Mouse (Mus musculus) cerebellum, adult 8-10 months (tissue): ENCODE data around the gene Tmcc3.

ENCODE experiments used
- DNase-seq: peaks from one replicate; pipeline ENCODE4 v3.0.0; 2022

Tmcc3 gene

GRCm38 (mm10) chr10:94311511-94312006, at the start of gene Tmcc3:
Tmcc3 (plus strand) TSS chr10:94311949.
- peak; percentile 9 for DNase-seq

GRCm38 (mm10) chr10:94262646-94263045, 49.1 kb upstream of the Tmcc3 start:
- no peak for DNase-seq

GRCm38 (mm10) chr10:94263211-94263610, 48.5 kb upstream of the Tmcc3 start:
- DNase-seq: no peak

GRCm38 (mm10) chr10:94265656-94266542, 45.9 kb upstream of the Tmcc3 start:
- peak; percentile 13 for DNase-seq

- no peak for DNase-seq
Measured at GRCm38 (mm10) chr10:94275321-94275720, 36.4 kb upstream of the Tmcc3 start.

- no peak for DNase-seq
Measured at GRCm38 (mm10) chr10:94276511-94276910, 35.2 kb upstream of the Tmcc3 start.

- peak; percentile 55 for DNase-seq
Measured at GRCm38 (mm10) chr10:94282179-94282578, 29.6 kb upstream of the Tmcc3 start.

- no peak for DNase-seq
Measured at GRCm38 (mm10) chr10:94282797-94283196, 29.0 kb upstream of the Tmcc3 start.

GRCm38 (mm10) chr10:94294437-94294836, 17.3 kb upstream of the Tmcc3 start:
- no peak for DNase-seq

GRCm38 (mm10) chr10:94294933-94295750, 16.6 kb upstream of the Tmcc3 start:
- DNase-seq: peak; percentile 60

- DNase-seq: no peak
Measured at GRCm38 (mm10) chr10:94295923-94296605, 15.7 kb upstream of the Tmcc3 start.

GRCm38 (mm10) chr10:94298471-94298870, 13.3 kb upstream of the Tmcc3 start, which contains the start of gene Gm4792:
Gm4792 (minus strand) TSS chr10:94298703.
- DNase-seq: no peak

- no peak for DNase-seq
Measured at GRCm38 (mm10) chr10:94299301-94299700, 12.4 kb upstream of the Tmcc3 start.

GRCm38 (mm10) chr10:94304064-94304657, 7.6 kb upstream of the Tmcc3 start:
- no peak for DNase-seq

- no peak for DNase-seq
Measured at GRCm38 (mm10) chr10:94305526-94305925, 6.2 kb upstream of the Tmcc3 start.

- no peak for DNase-seq
Measured at GRCm38 (mm10) chr10:94310499-94311267, 1.1 kb upstream of the Tmcc3 start.

- no peak for DNase-seq
Measured at GRCm38 (mm10) chr10:94312007-94312715, 412 bp downstream of the Tmcc3 start.

GRCm38 (mm10) chr10:94313146-94313545, 1.4 kb downstream of the Tmcc3 start:
- DNase-seq: no peak

GRCm38 (mm10) chr10:94318574-94318973, 6.8 kb downstream of the Tmcc3 start:
- no peak for DNase-seq

- DNase-seq: no peak
Measured at GRCm38 (mm10) chr10:94329962-94330361, 18.2 kb downstream of the Tmcc3 start.
